Mouse (Mus musculus) large intestine, adult 2 months (tissue): ENCODE results near the gene Olfr524. TPM values are rescaled to one million over a fixed set of nuclear protein-coding genes. Genes with fewer than 3 reads are reported as not detected.

ENCODE experiments used
- DNase-seq: peaks from one replicate; pipeline ENCODE4 v3.0.0-alpha.2; 2012; ENCODE audit warnings: low read depth, low spot score
- WGBS: fragments of 180-500 bp; shearing (Covaris S2); methylation state at CpG from one replicate; pipeline ENCODE4 v1.1.7; 2018; 5-methylcytosine and 5-hydroxymethylcytosine counted together
- polyA plus RNA-seq: library from polyadenylated mRNA; depleted of rRNA; stranded (reverse); fragments of >200 nt; gene quantifications from 2 replicates; pipeline ENCODE4 v1.2.3, GENCODE M21; 2012; rRNA removed

Olfr524 gene
- polyA plus RNA-seq, 1 experiment, result 0.06 TPM

DNA sequence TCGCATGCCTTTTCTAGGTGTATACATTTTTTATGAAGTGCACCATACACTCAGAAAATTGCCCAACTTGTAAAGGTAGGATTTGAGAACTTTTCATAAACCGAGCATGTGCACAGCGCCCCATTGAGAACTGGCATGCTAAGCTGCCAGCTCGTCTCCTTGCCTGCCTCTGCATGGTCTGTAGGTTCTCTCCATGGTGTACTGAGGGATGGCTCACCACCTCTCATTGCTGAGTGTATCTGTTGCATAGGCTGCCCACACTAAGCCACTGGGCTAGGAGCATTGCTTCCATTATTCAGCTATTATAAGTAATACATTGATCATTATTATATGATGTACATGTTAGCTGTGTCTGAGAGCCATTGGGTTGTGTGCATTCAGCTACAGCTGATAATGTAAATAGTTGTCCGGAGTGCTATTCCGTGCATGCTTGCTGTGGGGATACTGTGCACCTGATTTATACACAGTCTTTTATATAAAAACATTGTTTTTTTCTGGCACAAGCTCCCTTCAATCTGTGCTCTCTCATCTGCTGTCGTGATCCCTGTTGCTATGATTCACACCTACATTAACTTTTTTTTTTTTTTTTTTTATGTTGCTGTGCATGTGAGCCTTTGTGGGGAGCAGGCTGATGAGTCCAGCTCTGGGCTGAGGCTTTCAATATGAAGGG is 17.9 kb downstream of the Olfr524 start:
- DNase-seq, result no peak
- 79% methylated on average over 7 of the region's 7 CpGs for WGBS

GRCm38 (mm10) chr7:140186646-140187620 is 18.8 kb downstream of the Olfr524 start:
- no peak for DNase-seq
- WGBS, result 61% methylated on average over 18 of the region's 18 CpGs

DNA sequence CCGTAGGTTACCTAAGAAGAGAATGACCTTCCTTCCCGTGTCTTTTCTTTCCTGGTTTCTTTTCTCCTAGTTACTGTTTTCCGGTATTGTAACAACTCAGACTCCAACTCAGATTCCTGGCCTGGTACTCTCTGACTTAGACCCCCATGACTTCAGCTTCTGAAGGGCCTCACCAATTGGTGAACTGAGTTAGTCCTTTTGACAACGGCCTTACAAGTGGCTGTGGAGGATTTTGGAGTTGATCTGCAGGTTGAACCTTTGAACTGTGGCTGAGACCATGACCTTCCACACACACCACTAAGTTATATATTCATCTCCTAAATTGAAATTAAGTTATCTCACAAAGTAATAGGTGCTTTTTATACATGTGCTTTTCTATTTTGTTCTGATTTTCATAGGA is 21.6 kb downstream of the Olfr524 start:
- DNase-seq, result no peak
- 76% methylated on average over 4 of the region's 4 CpGs for WGBS

GRCm38 (mm10) chr7:140180692-140181091 is 25.1 kb downstream of the Olfr524 start:
- WGBS, result 53% methylated on average over 2 of the region's 2 CpGs
- DNase-seq, result no peak

DNA sequence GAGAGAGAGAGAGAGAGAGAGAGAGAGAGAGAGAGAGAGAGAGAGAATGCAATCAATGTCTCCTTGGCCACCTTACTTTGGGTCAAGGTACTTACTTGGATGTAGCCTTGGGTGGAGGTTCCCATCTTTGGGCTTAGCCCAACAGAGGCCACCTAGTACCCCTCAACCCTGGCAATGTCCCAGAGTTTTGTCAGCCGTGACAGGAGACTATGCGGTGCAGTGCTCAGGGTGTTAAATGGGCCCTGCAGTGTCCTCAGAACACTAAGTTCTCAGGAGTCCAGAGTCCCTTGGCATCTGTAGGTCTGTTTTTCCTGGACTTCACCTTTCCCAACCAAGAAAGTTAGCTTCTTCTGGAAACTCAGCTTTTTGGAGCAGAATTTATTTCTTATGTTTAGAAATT is 26.6 kb downstream of the Olfr524 start:
- WGBS, result 87% methylated on average over 2 of the region's 2 CpGs
- DNase-seq, result no peak

- no peak for DNase-seq
- 23% methylated on average over 1 of the region's 1 CpGs for WGBS
Observed at GRCm38 (mm10) chr7:140172936-140173335, 32.8 kb downstream of the Olfr524 start, which contains the start of gene Olfr523. TSS of gene Olfr523 (plus strand) at chr7:140173217.

DNA sequence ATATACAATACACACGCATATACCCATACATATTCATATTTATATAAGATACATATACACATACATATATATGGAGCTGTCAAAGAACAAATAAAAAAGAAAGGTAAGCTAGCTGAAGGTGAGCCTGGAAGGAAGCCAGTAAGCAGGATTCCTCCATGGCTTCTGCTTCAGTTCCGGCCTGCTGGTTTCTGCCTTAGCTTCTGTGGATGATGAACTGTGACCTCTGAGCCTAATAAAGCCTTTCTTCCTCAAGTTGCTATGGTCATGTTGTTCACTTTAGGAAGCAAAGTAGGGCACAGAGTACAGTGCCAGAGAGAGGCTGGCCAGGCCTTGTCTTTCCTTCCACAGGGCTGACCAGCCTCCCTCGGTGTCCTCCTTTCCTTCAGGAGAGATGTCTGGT is 34.9 kb downstream of the Olfr524 start:
- 84% methylated on average over 3 of the region's 3 CpGs for WGBS
- no peak for DNase-seq

GRCm38 (mm10) chr7:140169386-140169785 is 36.4 kb downstream of the Olfr524 start:
- DNase-seq, result no peak
- 74% methylated on average over 4 of the region's 4 CpGs for WGBS

GRCm38 (mm10) chr7:140167950-140168349 is 37.8 kb downstream of the Olfr524 start:
- 76% methylated on average over 1 of the region's 1 CpGs for WGBS
- no peak for DNase-seq

DNA sequence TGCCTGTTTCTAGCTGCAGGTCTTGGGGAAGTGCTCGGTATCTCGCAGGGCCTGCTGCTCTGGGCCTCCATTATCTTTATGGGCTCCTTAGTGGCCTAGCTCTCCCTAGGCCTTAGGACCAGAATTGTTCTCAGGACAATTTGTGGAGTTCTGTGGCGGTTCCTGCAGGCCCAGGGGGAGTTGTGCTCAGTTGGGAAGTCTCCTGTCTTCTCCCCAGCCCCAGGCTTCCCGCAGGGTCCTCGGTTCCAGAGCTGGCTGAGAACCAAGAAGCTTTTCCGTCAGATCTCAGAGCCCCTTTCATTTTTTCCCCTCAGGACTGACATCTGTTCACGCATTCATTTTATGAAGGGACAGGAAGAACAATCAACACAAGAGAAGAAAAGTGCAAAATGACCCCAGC is 41.1 kb downstream of the Olfr524 start, which contains the start of gene Olfr522:
Olfr522 (minus strand) TSS at position 101 of the 400 bp plus-strand sequence.
- no peak for DNase-seq
- 68% methylated on average over 7 of the region's 7 CpGs for WGBS

- 72% methylated on average over 3 of the region's 3 CpGs for WGBS
Observed at GRCm38 (mm10) chr7:140160363-140160762, 45.4 kb downstream of the Olfr524 start.

DNA sequence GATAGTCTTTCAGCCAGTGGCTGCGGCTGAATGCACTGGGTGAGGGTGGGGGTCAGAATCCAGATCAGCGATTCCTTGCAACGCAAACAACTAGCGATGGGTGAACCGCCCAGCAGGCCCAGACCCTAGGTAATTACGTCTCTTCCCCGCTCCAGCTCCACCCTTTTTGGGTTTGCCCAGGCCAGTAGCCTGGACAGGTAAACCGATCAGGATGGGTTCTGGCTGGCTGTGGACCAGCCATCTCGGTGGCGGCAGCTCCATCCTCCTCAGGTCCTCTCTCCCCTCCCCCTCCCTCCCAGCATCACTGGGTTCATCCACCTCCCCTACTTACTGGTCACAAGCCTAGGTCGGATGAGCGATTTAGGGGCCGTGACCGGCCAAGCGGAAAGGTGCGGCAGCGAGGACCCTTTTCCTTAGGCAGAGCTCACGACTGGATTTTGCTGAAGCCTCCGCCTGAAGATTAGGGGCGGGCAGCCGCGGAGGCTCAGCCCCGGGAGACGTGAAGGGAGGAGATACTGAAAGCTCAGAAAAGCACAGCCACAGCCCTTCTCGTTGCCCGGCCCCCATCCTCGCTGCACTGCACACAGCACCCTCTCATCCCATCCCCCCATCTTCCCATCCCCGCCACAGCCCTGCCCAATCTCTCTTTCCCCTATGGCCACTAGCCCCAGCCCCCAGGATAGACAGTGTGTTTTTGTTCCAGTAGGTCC is 51.4 kb downstream of the Olfr524 start, which contains the start of gene Sprn:
Sprn (minus strand) TSS at position 660 of the 710 bp plus-strand sequence.
- WGBS, result 4% methylated on average over 28 of the region's 28 CpGs
- no peak for DNase-seq

More at GRCm38 (mm10) chr7:140160363-140160762, 45.4 kb downstream of the Olfr524 start:
- DNase-seq, result no peak

GRCm38 (mm10) chr7:140153829-140154217 is 51.9 kb downstream of the Olfr524 start:
- 33% methylated on average over 4 of the region's 4 CpGs for WGBS
- no peak for DNase-seq

DNA sequence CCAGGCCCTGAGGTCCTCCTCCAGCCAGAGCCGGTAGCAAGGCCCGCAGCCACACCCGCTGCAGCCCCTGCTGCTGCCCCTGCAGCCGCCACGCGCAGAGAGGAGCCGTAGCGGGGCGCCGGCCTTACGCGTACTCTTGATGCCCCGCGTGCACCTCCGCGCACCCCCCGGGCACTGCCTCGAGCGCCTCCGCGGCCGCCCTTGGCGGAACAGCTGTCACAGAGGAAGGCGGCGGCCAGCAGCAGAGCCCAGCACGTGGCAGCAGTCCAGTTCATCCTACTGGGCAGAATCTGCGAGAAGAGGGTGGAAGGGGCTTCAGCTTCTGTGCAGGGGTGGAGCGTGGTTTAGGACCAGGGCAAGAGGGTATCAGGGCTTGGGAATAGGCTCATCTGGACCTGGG is 52.4 kb downstream of the Olfr524 start:
- 11% methylated on average over 28 of the region's 28 CpGs for WGBS
- DNase-seq, result no peak

Other genes with a start within 250 kb of the Olfr524 start
- 0.14 TPM in 1 of 2 replicates, not detected in the other for gene 6430531B16Rik, start 227.2 kb downstream of the Olfr524 start, polyA plus RNA-seq
- 3.7 and 5.9 TPM in 2 replicates for gene Adam8, start 213.4 kb downstream of the Olfr524 start, polyA plus RNA-seq
- 36.7 and 52.9 TPM in 2 replicates for gene Zfp511, start 169.6 kb downstream of the Olfr524 start, polyA plus RNA-seq
- 13.8 and 16.7 TPM in 2 replicates for gene Tubgcp2, start 169.3 kb downstream of the Olfr524 start, polyA plus RNA-seq
- gene Msx3, start 156.9 kb downstream of the Olfr524 start, polyA plus RNA-seq, result not detected in 2 replicates
- gene Caly, start 123.4 kb downstream of the Olfr524 start, polyA plus RNA-seq, result 1.3 and 1.9 TPM in 2 replicates
- gene Prap1, start 112.6 kb downstream of the Olfr524 start, polyA plus RNA-seq, result 873 and 1,752 TPM in 2 replicates
- gene Fuom, start 103.5 kb downstream of the Olfr524 start, polyA plus RNA-seq, result 105 and 121 TPM in 2 replicates
- 9.6 and 9.8 TPM in 2 replicates for gene Paox, start 90.2 kb downstream of the Olfr524 start, polyA plus RNA-seq
- 108 and 150 TPM in 2 replicates for gene Echs1, start 89.5 kb downstream of the Olfr524 start, polyA plus RNA-seq
- 14.5 and 24.5 TPM in 2 replicates for gene Mtg1, start 68.4 kb downstream of the Olfr524 start, polyA plus RNA-seq
- gene Sprn, start 51.1 kb downstream of the Olfr524 start, polyA plus RNA-seq, result 0.37 and 0.59 TPM in 2 replicates
- gene Olfr522, start 41.2 kb downstream of the Olfr524 start, polyA plus RNA-seq, result not detected in 2 replicates
- not detected in 2 replicates for gene Olfr523, start 32.7 kb downstream of the Olfr524 start, polyA plus RNA-seq
- gene Cd163l1, start 12.3 kb upstream of the Olfr524 start, polyA plus RNA-seq, result 0.43 and 0.78 TPM in 2 replicates
- 0.51 and 0.71 TPM in 2 replicates for gene 5830411N06Rik, start 41.3 kb upstream of the Olfr524 start, polyA plus RNA-seq
- not detected in 2 replicates for gene Olfr525, start 114.9 kb upstream of the Olfr524 start, polyA plus RNA-seq
- not detected in 2 replicates for gene Olfr527, start 128.1 kb upstream of the Olfr524 start, polyA plus RNA-seq
- gene Olfr60, start 155.7 kb upstream of the Olfr524 start, polyA plus RNA-seq, result 0.57 and 0.93 TPM in 2 replicates
- gene Olfr530, start 170.4 kb upstream of the Olfr524 start, polyA plus RNA-seq, result 0.10 TPM in 1 of 2 replicates, not detected in the other
- gene Olfr531, start 197.0 kb upstream of the Olfr524 start, polyA plus RNA-seq, result not detected in 2 replicates
- not detected in 2 replicates for gene Olfr532, start 215.7 kb upstream of the Olfr524 start, polyA plus RNA-seq